Mouse (Mus musculus): Measurements from ENCODE around the gene Ptpn3.

GRCm38 (mm10) chr4:57234348-57234747 lies 67.3 kb downstream of the Ptpn3 start:
- TF ChIP-seq POLR2A (IDR thresholded peaks at IDR 0.05; ENCODE audit: borderline replicate concordance, extremely low read depth, insufficient read depth, insufficient read length, poor library complexity, severe bottlenecking) (no peak), CTCF (IDR thresholded peaks at IDR 0.05; ENCODE audit: borderline replicate concordance, extremely low read depth, insufficient read depth, insufficient read length) (no peak)
